Mouse (Mus musculus) midbrain, embryonic 10.5 days (tissue): ENCODE results near the gene Cav2. TPM values are rescaled to one million over a fixed set of nuclear protein-coding genes. Genes with fewer than 3 reads are reported as not detected.

Experiments
- DNase-seq: peaks from one replicate; pipeline ENCODE4 v3.0.0-alpha.2; 2017; ENCODE audit warnings: low spot score
- H3K27ac ChIP-seq: fragments of 300-500 bp; sonication (generic); replicated peaks from 2 replicates; pipeline ENCODE4 v1.5.1; 2016; ENCODE audit warnings: mild to moderate bottlenecking
- H3K27me3 ChIP-seq: fragments of 300-500 bp; sonication (generic); 2 replicates; pipeline ENCODE4 v1.6.1; 2016; ENCODE audit warnings: low read depth, mild to moderate bottlenecking; ENCODE audit not compliant: poor library complexity, severe bottlenecking
- H3K36me3 ChIP-seq: fragments of 300-500 bp; sonication (generic); 2 replicates; pipeline ENCODE4 v1.6.1; 2016; ENCODE audit warnings: mild to moderate bottlenecking, moderate library complexity
- H3K4me1 ChIP-seq: fragments of 300-500 bp; sonication (generic); 2 replicates; pipeline ENCODE4 v1.6.1; 2016
- H3K4me3 ChIP-seq: fragments of 300-500 bp; sonication (generic); 2 replicates; pipeline ENCODE4 v1.5.1; 2016; ENCODE audit warnings: mild to moderate bottlenecking, moderate library complexity
- H3K9me3 ChIP-seq: fragments of 300-500 bp; sonication (generic); replicated peaks from 2 replicates; pipeline ENCODE4 v1.6.1; 2016; ENCODE audit warnings: mild to moderate bottlenecking
- WGBS: fragments of 180-500 bp; shearing (Covaris S2); methylation state at CpG from one replicate; pipeline ENCODE4 v1.1.7; 2016; 5-methylcytosine and 5-hydroxymethylcytosine counted together
- polyA plus RNA-seq: library from polyadenylated mRNA; unstranded; fragments of >200 nt; fragmentation: Nextera tagmentation; extraction: Ambion mirVana; gene quantifications from 2 replicates; pipeline ENCODE4 v1.2.1, GENCODE M21; 2016

The Cav2 gene
- polyA plus RNA-seq: 5.0 and 5.4 TPM in 2 replicates

DNA sequence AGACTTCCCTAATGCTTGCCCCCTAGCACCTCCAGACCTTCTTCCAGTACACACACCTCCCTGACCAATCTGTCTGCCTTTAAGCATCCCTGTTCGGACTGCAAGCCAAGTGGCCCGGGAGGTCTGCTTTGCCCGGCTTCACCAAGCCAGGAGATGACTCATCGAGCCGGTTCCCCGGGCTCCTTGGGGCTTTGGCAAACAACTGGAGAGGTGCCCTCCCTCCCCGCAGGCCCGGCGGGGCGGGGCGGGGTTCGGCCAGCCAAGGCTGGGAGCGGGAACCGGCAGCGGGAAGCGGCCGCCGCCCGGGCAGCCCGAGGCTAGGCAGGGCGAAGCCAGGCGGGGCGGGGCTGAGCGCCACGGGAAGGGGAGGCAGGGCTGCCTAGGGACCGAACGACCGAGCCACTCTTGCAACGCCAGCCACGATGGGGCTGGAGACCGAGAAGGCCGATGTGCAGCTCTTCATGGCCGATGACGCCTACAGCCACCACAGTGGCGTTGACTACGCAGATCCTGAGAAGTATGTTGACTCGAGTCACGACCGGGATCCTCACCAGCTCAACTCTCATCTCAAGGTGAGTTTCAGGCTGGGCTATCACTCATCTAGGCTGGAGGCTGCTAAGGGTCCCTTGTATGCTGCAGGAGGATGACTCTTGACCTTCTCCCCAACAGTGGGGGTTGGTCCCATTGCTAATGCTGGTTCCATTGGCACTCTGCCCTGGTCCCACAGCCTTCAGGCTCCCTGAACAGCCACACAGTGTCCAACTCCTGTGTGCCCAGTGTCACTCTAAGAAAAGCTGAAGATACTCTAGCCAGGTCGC, at the start of gene Cav2:
Gene Cav2, plus strand, starts transcription at position 247 of the 818 bp plus-strand sequence.
- peak within 1 kb of the TSS; percentile 68 for H3K4me3 ChIP-seq
- no peaks in the 10 kb centered on the region for H3K36me3 ChIP-seq
- under 1% methylated on average over 40 of the region's 40 CpGs for WGBS
- H3K27me3 ChIP-seq: peaks cover 29% of the 10 kb centered on the region
- peak; percentile 66 for DNase-seq
- H3K27ac ChIP-seq: peak within 1 kb of the TSS; percentile 87
- peaks cover 25% of the 10 kb centered on the region for H3K4me1 ChIP-seq
- H3K9me3 ChIP-seq: no peaks in the 10 kb centered on the region

DNA sequence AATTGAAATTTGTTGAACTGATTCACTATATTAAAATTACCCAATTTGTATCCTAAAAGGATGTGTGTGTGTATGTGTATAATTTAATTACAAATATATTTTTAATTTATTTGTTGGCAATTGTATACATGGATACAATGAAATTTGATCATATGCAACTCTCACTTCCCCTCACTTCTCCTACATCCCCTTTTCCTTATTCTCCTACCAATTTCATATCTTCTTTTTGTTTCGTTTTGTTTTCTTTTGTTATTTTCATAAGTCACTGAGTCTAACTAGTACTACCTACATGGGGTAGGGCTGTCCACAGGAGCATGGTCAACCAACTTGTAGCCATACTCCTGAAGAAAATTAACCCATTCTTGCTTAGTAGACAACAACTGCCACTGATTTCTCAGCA, 41.3 kb upstream of the Cav2 start:
- WGBS: 71% methylated on average over 1 of the region's 1 CpGs
- Histone ChIP-seq H3K4me1 (no peaks in the 10 kb centered on the region), H3K4me3 (no peak overlapping the region), H3K27ac (no peak overlapping the region), H3K36me3 (no peaks in the 10 kb centered on the region), H3K9me3 (no peaks in the 10 kb centered on the region), H3K27me3 (no peaks in the 10 kb centered on the region)
- no peak for DNase-seq

- Histone ChIP-seq H3K9me3 (no peaks in the 10 kb centered on the region), H3K36me3 (no peaks in the 10 kb centered on the region), H3K4me1 (no peaks in the 10 kb centered on the region), H3K27ac (no peak overlapping the region), H3K4me3 (no peak overlapping the region), H3K27me3 (no peaks in the 10 kb centered on the region)
- no peak for DNase-seq
- 95% methylated on average over 1 of the region's 1 CpGs for WGBS
Observed at GRCm38 (mm10) chr6:17241013-17241412, 40.0 kb upstream of the Cav2 start.

DNA sequence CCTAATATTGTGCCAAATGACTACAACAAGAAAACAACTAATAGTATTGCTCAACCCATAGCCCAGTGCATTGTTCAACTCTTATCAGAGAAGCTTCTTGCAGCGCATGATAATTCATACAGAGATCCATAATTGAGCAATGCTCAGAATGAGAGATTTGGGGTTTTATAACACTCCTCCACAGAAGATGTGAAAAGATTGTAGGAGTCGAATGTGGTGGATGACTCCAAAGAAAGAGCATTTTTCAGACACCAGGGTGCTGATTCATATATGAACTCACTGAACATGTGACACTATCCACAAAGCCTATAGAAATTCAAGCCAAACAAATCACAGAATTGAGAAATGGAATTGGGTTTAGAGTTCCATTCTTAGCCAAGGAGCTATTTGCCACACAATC, 34.0 kb upstream of the Cav2 start:
- H3K9me3 ChIP-seq: no peaks in the 10 kb centered on the region
- 100% methylated on average over 2 of the region's 2 CpGs for WGBS

GRCm38 (mm10) chr6:17247673-17248072, 33.3 kb upstream of the Cav2 start:
- Histone ChIP-seq H3K36me3 (no peaks in the 10 kb centered on the region), H3K27me3 (no peaks in the 10 kb centered on the region), H3K9me3 (no peaks in the 10 kb centered on the region), H3K4me3 (no peak overlapping the region), H3K27ac (no peak overlapping the region), H3K4me1 (no peaks in the 10 kb centered on the region)
- no peak for DNase-seq
- 92% methylated on average over 3 of the region's 3 CpGs for WGBS

More for the DNA sequence above, 34.0 kb upstream of the Cav2 start:
- H3K36me3 ChIP-seq: no peaks in the 10 kb centered on the region
- DNase-seq: no peak
- no peaks in the 10 kb centered on the region for H3K4me1 ChIP-seq
- no peak overlapping the region for H3K4me3 ChIP-seq
- no peaks in the 10 kb centered on the region for H3K27me3 ChIP-seq
- H3K27ac ChIP-seq: no peak overlapping the region

DNA sequence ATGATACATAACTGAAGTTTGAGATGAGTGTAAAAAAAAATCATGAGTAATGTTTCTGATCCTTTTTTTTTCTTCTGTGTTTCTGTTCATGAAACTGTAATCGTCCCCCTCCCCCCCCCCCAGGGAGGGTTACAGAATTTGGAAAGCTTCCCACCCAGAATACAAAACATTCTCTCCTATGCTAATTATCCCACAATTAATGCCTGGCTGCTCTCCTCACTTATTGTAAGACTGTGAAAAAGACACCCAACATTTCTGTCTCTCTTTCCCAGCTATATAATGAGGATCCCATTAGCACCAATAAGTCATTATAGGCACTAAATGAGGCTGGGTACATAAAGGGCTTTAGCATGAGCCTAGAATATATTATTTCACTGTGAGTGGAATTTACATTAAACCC, 32.7 kb upstream of the Cav2 start:
- DNase-seq: no peak
- WGBS: 94% methylated on average over 1 of the region's 1 CpGs
- H3K27me3 ChIP-seq: no peaks in the 10 kb centered on the region
- no peaks in the 10 kb centered on the region for H3K9me3 ChIP-seq
- no peak overlapping the region for H3K4me3 ChIP-seq
- no peaks in the 10 kb centered on the region for H3K4me1 ChIP-seq
- no peak overlapping the region for H3K27ac ChIP-seq
- no peaks in the 10 kb centered on the region for H3K36me3 ChIP-seq

DNA sequence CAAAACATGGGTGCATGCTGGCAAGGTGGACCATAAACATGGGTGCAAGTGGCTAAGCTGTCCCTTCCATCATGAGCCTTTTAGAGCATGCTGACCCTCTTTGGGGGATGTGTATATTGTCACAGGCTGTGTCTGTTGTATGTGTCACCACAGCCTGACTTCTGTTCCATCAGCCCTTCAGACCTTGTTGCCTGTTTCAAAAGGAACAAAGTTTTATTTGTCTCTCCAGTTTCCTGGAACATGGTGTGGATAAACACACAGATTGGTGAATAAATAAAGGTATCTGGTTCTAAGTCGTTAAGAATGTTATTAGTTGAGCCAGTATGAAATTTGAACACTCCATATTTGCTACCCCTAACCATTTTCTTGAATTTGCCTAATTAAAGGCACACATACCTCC, 29.0 kb upstream of the Cav2 start:
- Histone ChIP-seq H3K27me3 (no peaks in the 10 kb centered on the region), H3K36me3 (no peaks in the 10 kb centered on the region), H3K27ac (no peak overlapping the region), H3K4me1 (no peaks in the 10 kb centered on the region), H3K4me3 (no peak overlapping the region), H3K9me3 (no peaks in the 10 kb centered on the region)
- DNase-seq: no peak
- WGBS: 71% methylated on average over 1 of the region's 1 CpGs

GRCm38 (mm10) chr6:17258142-17258541, 22.8 kb upstream of the Cav2 start:
- DNase-seq: no peak
- Histone ChIP-seq H3K27ac (no peak overlapping the region), H3K9me3 (no peaks in the 10 kb centered on the region), H3K36me3 (no peaks in the 10 kb centered on the region), H3K4me1 (no peaks in the 10 kb centered on the region), H3K4me3 (no peak overlapping the region), H3K27me3 (no peaks in the 10 kb centered on the region)
- 92% methylated on average over 1 of the region's 1 CpGs for WGBS

DNA sequence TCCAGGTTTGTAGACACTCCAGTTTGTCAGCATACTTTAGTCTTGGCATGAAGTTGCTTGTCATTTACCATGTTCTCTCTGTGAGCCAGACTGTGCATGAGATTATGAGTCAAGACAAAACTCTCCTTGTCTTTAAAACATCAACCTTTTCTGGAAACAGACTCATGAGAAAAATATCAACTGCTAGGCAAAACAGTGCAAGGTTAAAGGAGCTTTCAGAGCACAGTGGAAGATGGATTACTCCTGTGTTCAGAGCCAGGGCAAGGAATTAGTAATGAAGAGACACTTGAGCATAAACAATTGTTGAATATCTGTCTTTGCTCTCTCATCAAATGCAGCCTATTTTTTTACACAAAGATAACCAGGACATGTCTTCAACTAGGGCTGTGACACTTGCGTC, 22.1 kb upstream of the Cav2 start:
- H3K27ac ChIP-seq: no peak overlapping the region
- no peaks in the 10 kb centered on the region for H3K36me3 ChIP-seq
- no peak overlapping the region for H3K4me3 ChIP-seq
- DNase-seq: no peak
- no peaks in the 10 kb centered on the region for H3K4me1 ChIP-seq
- 95% methylated on average over 1 of the region's 1 CpGs for WGBS
- H3K27me3 ChIP-seq: no peaks in the 10 kb centered on the region
- no peaks in the 10 kb centered on the region for H3K9me3 ChIP-seq

DNA sequence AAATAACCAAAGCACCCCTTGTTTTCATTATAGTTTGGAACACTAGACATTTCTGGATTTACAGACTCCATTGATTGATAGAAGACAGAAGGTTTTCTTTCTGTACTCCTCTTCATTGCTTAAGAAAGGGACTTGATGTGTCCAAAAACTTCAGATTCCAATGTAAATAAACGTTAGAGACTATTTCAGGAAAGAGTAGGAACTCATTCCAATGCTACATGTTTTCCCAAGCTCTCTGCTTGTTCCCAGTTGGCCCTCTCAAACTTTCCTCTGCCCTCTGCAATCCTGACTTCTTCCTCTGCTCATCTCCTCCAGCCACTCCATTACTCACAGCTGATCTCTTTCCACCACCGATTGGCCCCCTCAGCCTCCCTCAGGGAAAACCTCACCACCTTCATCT, 18.2 kb upstream of the Cav2 start:
- no peaks in the 10 kb centered on the region for H3K9me3 ChIP-seq
- H3K27me3 ChIP-seq: no peaks in the 10 kb centered on the region
- H3K4me1 ChIP-seq: no peaks in the 10 kb centered on the region
- no peak overlapping the region for H3K4me3 ChIP-seq
- H3K36me3 ChIP-seq: no peaks in the 10 kb centered on the region
- no peak overlapping the region for H3K27ac ChIP-seq
- 71% methylated on average over 2 of the region's 2 CpGs for WGBS
- no peak for DNase-seq

GRCm38 (mm10) chr6:17265043-17265442, 15.9 kb upstream of the Cav2 start:
- no peak for DNase-seq
- H3K4me3 ChIP-seq: no peak overlapping the region
- WGBS: 86% methylated on average over 4 of the region's 4 CpGs
- no peak overlapping the region for H3K27ac ChIP-seq
- no peaks in the 10 kb centered on the region for H3K27me3 ChIP-seq
- H3K36me3 ChIP-seq: no peaks in the 10 kb centered on the region
- no peaks in the 10 kb centered on the region for H3K9me3 ChIP-seq
- H3K4me1 ChIP-seq: no peaks in the 10 kb centered on the region

DNA sequence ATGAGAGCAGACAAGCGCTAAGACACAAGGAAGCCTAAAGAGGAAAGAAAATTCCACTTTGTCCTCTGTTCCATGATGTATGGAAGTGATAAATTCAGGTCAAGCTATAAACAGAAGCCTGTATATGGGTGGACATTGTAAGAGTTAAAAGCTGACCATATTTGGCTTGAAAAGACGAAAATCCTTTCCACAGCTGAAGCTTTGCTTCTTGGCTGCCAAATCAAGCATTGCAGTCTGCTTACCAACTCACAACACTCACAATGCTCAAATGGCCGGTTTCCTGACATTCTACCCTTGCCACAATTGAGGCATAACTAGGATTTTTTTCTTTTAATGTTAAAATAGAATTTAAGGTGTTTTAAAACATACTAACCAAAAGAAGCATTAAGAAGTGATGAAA, 14.5 kb upstream of the Cav2 start:
- H3K4me3 ChIP-seq: no peak overlapping the region
- DNase-seq: no peak
- H3K27ac ChIP-seq: no peak overlapping the region
- H3K9me3 ChIP-seq: no peaks in the 10 kb centered on the region
- WGBS: 76% methylated on average over 3 of the region's 3 CpGs
- no peaks in the 10 kb centered on the region for H3K4me1 ChIP-seq
- H3K36me3 ChIP-seq: no peaks in the 10 kb centered on the region
- no peaks in the 10 kb centered on the region for H3K27me3 ChIP-seq

GRCm38 (mm10) chr6:17278366-17278765, 2.6 kb upstream of the Cav2 start:
- no peak overlapping the region for H3K27ac ChIP-seq
- H3K9me3 ChIP-seq: no peaks in the 10 kb centered on the region
- DNase-seq: no peak
- H3K4me1 ChIP-seq: peaks cover 25% of the 10 kb centered on the region
- no peak overlapping the region for H3K4me3 ChIP-seq
- no peaks in the 10 kb centered on the region for H3K36me3 ChIP-seq
- WGBS: 84% methylated on average over 3 of the region's 3 CpGs
- peaks cover 29% of the 10 kb centered on the region for H3K27me3 ChIP-seq
